ENCODE assay signal across 8 mouse cellular contexts in genomic region chr5:135544865-135545797, GRCm38 (mm10). TPM values are rescaled to one million over a fixed set of nuclear protein-coding genes. Genes with fewer than 3 reads are reported as not detected.
A peak's percentile ranks its signal among the peaks of the same experiment; 100 is the strongest.
DNase-seq lines count a peak whose midpoint lies in the region; ATAC-seq lines count a peak whose summit lies in the region.

Gene Hip1 (minus strand): TSS chr5:135545120.

- intact Hi-C loops in gastrocnemius, postnatal 14 days (cut with DNase I; ENCODE audit: low total_unique reads) = loop anchor here (5.0 kb wide), 1 partner anchor 33 kb away; no protein-coding TSS in a partner anchor
- intact Hi-C loops in left cerebral cortex, postnatal 10 days (cut with DNase I) = no loop called here

- DNase-seq in adrenal gland, adult (ENCODE audit: inconsistent age in 2 of 2, low spot score in 1 of 2) = peak; percentile 100
- DNase-seq in embryo, embryonic 10.5 days (ENCODE audit: low spot score) = peak; percentile 99
- peak; percentile 96 for DNase-seq in gastrocnemius, postnatal 14 days
- DNase-seq in left cerebral cortex, postnatal 10 days (ENCODE audit: extremely low spot score in 1 of 2, low spot score in 2 of 2) = peak; percentile 98 to 99
- DNase-seq in right cerebral cortex, postnatal 25 days = peak; percentile 100
- DNase-seq in urinary bladder, postnatal 4 days (ENCODE audit: low spot score in 2 of 2) = peak; percentile 94 to 99

- peak; percentile 97 for ATAC-seq in inflammation-experienced regulatory T-cells, adult 6 months
- ATAC-seq in megakaryocyte-erythroid progenitor cell, adult 5-6 weeks (replicated peaks; ENCODE audit: low FRiP score, low TSS enrichment, poor library complexity, severe bottlenecking) = peak; percentile 98

RNA-seq across cellular contexts. Expression of gene Hip1, which starts in this region (rescaled TPM):
- 10 to 100 TPM; 54.1 to 58.9 TPM for total RNA-seq in gastrocnemius, postnatal 14 days (2021)
- polyA plus RNA-seq in inflammation-experienced regulatory T-cells, adult 6 months (2017; shearing (Covaris generic)) = 10 to 100 TPM in 1 of 3 experiments, 1 to 10 TPM in 2; 5.2 to 45.4 (median 6.7) TPM
- total RNA-seq in left cerebral cortex, postnatal 10 days (2021) = 10 to 100 TPM; 80.5 to 85.2 TPM
- total RNA-seq in megakaryocyte-erythroid progenitor cell, adult 5-6 weeks (2014; fragmentation: Nextera tagmentation) = 0.79 and 1.2 TPM in 2 replicates
- 0.19 and 0.23 TPM in 2 replicates for total RNA-seq in megakaryocyte-erythroid progenitor cell, adult 5-6 weeks (2017)

Comparison
In these comparisons a context has a peak if more than half of its experiments do, and no peak if none do; other contexts are left out.
1. Peak in every context shown above with its lines: DNase-seq and ATAC-seq.
2. RNA of gene Hip1 (total RNA-seq): 80.5 to 85.2 TPM in left cerebral cortex, postnatal 10 days and 54.1 to 58.9 TPM in gastrocnemius, postnatal 14 days; 0.19 to 1.2 TPM in megakaryocyte-erythroid progenitor cell, adult 5-6 weeks; every median in the first group is over 10 times any median in the second.